Mouse (Mus musculus) spleen, postnatal 10 days (tissue): ENCODE data around the gene Ubap1l.

Experiments used
- DNase-seq, 2 experiments: peaks; one replicate each; pipeline ENCODE4 v3.0.0; 2021 to 2022; ENCODE audit warnings: low spot score in 2 of 2

Ubap1l gene

DNA sequence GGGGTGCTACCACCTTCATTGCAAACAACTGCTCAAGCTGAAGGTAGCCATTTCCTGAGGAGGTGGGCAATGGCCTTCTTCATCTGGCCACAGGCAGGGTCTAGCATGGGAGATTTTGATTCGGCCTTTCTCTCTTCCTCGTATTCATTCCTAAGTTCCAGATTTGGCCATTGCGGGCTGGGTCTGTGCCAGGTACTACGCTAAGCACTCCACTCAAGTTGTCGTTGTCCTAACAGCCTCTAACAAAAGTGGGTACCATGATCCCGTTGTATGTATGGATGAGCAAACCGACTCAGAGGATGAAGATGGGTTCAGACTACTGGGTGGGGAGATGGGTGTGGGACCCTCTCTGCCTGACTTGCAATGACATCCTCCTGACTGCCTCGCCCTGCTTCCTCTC lies 49.5 kb downstream of the Ubap1l start:
- no peak for DNase-seq

DNA sequence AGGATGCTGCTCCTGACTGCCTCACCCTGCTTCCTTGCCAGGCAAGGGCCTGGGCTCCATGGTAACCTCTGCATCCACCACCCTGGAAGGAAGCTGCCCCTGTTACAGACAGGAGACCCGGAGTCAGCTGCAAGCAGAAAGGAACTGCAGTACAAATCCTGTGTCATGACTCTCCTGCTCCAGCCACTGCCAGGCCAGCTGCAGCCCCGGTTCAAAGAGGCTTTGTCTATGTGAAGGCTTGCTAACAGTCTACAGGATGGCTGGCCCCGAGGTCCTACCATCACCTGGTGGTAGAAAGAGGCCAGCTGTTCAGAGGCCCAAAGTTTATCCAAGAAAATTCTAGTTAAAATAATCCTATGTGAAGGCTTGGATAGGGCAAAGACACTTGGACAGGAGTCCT lies 50.5 kb downstream of the Ubap1l start:
- no peak for DNase-seq

- DNase-seq: no peak
Observed at GRCm38 (mm10) chr9:65417738-65418137, 56.9 kb downstream of the Ubap1l start.

DNA sequence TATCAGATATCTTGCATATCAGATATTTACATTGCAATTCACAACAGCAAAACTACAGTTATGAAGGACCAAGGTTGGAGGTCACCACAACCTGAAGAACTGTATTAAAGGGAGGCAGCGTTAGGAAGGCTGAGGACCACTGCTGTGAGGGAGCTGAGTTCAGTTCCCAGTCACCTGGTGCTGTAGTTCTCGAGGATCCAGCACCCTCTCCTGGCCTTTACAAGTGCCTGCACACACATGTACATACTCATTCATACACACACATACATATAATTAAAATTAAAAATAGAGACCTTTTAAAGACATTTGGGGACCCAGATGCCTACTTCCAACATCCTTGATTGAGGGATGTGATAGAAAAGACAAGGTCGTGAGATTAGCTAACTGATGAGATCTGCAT lies 58.8 kb downstream of the Ubap1l start:
- DNase-seq: no peak

- no peak for DNase-seq
Observed at GRCm38 (mm10) chr9:65422760-65423501, 62.1 kb downstream of the Ubap1l start, which contains the start of gene Slc51b. Gene Slc51b, minus strand, starts transcription at chr9:65422955.

- no peak for DNase-seq
Observed at GRCm38 (mm10) chr9:65424393-65424792, 63.6 kb downstream of the Ubap1l start.

GRCm38 (mm10) chr9:65427511-65427910 lies 66.7 kb downstream of the Ubap1l start:
- DNase-seq: no peak

DNA sequence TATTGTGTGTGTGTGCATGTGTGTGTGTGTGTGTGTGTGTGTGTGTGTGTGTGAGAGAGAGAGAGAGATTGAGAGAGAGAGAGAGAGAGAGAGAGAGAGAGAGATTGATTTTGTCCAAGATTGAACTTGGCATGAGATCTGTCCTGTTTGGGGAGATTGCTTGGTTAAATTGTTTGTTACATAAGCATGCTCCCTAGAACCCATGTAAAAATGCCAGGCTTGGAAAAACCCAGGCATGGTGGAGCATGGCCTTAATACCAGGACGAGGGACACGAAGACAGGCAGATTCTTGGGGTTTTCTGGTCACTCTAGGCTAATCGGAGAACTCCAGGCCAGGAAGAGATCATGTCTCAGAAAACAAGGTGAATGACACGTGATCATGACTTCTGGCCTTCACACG lies 67.2 kb downstream of the Ubap1l start:
- DNase-seq: no peak
